Mouse (Mus musculus) cerebellum, adult 11-12 months (tissue): ENCODE measurements around the gene Catsper2.
"Not testable (repeated sequence)": the region's sequence is repeated elsewhere in the genome, so short reads cannot be mapped to it uniquely, and the experiment has no call there.

ENCODE experiments used
- DNase-seq: peaks from one replicate; pipeline ENCODE4 v3.0.0; 2022

Gene Catsper2

GRCm38 (mm10) chr2:121425890-121426289, 12.3 kb upstream of the Catsper2 start:
- no peak for DNase-seq

GRCm38 (mm10) chr2:121423166-121423565, 9.6 kb upstream of the Catsper2 start:
- no peak for DNase-seq

GRCm38 (mm10) chr2:121418476-121418875, 4.9 kb upstream of the Catsper2 start:
- DNase-seq, result no peak

GRCm38 (mm10) chr2:121416356-121416755, 2.8 kb upstream of the Catsper2 start:
- no peak for DNase-seq

- no peak for DNase-seq
Measured at GRCm38 (mm10) chr2:121415591-121415990, 2.0 kb upstream of the Catsper2 start.

- no peak for DNase-seq
Measured at GRCm38 (mm10) chr2:121415103-121415502, 1.5 kb upstream of the Catsper2 start.

- peak; percentile 55 for DNase-seq
Measured at GRCm38 (mm10) chr2:121414139-121414685, 620 bp upstream of the Catsper2 start.

GRCm38 (mm10) chr2:121412843-121413386, 677 bp downstream of the Catsper2 start:
- DNase-seq, result no peak

- no peak for DNase-seq
Measured at GRCm38 (mm10) chr2:121408160-121408559, 5.4 kb downstream of the Catsper2 start.

- no peak for DNase-seq
Measured at GRCm38 (mm10) chr2:121403296-121403695, 10.3 kb downstream of the Catsper2 start.

- peak; percentile 74 for DNase-seq
Measured at GRCm38 (mm10) chr2:121396624-121397023, 17.0 kb downstream of the Catsper2 start.

GRCm38 (mm10) chr2:121386961-121387575, 26.5 kb downstream of the Catsper2 start, which contains the start of gene Strc:
Gene Strc (minus strand): TSS chr2:121387168.
- not testable (repeated sequence) for DNase-seq

- no peak for DNase-seq
Measured at GRCm38 (mm10) chr2:121374766-121375165, 38.8 kb downstream of the Catsper2 start.

GRCm38 (mm10) chr2:121372266-121372665, 41.3 kb downstream of the Catsper2 start:
- DNase-seq, result no peak

GRCm38 (mm10) chr2:121370921-121371320, 42.7 kb downstream of the Catsper2 start:
- no peak for DNase-seq

- peak; percentile 51 for DNase-seq
Measured at GRCm38 (mm10) chr2:121368831-121369230, 44.8 kb downstream of the Catsper2 start.

- DNase-seq, result no peak
Measured at GRCm38 (mm10) chr2:121363656-121364055, 49.9 kb downstream of the Catsper2 start.

- DNase-seq, result peak; percentile 55
Measured at GRCm38 (mm10) chr2:121359461-121359860, 54.1 kb downstream of the Catsper2 start.

- DNase-seq, result peak; percentile 95
Measured at GRCm38 (mm10) chr2:121358381-121358780, 55.2 kb downstream of the Catsper2 start.

- DNase-seq, result no peak
Measured at GRCm38 (mm10) chr2:121357961-121358360, 55.6 kb downstream of the Catsper2 start.

GRCm38 (mm10) chr2:121357494-121357893, 56.1 kb downstream of the Catsper2 start, which contains the start of gene Ckmt1:
Gene Ckmt1 (plus strand): TSS chr2:121357714.
- DNase-seq, result peak; percentile 30

- peak; percentile 97 for DNase-seq
Measured at GRCm38 (mm10) chr2:121354820-121355592, 58.6 kb downstream of the Catsper2 start, which contains the start of gene Ppip5k1. Gene Ppip5k1 (minus strand): TSS chr2:121355396.

- DNase-seq, result no peak
Measured at GRCm38 (mm10) chr2:121354378-121354777, 59.2 kb downstream of the Catsper2 start.
